Mouse (Mus musculus): Measurements from ENCODE around the gene Fras1. TPM values are rescaled to one million over a fixed set of nuclear protein-coding genes. Genes with fewer than 3 reads are reported as not detected.

Fras1 gene
- polyA plus RNA-seq, 1 experiment from 2014 or later, result 26.3 TPM

DNA sequence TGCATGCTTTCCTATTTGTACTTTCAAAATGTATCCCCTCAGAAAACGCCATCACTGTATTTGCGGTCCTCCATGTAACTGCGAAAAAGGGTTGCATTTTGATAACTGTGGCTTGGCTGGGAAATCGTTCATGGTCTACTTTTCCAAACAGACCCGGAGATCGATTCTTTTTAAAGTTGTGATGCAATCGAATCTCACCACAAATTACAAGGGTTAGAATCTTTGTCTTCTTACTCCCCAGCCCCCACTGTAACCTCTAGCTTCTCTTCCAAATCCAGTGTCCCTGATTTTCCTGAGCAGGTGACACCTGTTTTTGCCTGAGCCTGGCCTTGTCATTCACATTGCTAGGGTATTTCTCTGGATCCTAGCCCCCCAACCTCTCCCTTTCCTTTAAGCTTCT lies 163.2 kb downstream of the Fras1 start:
- no peak for ATAC-seq (ENCODE audit: borderline replicate concordance, extremely low read depth, low FRiP score, low TSS enrichment)
- no peaks in the 10 kb centered on the region for H3K9me3 ChIP-seq
- no peaks in the 10 kb centered on the region for H3K36me3 ChIP-seq
- H3K4me3 ChIP-seq, result no peak overlapping the region
- no peak overlapping the region for H3K27ac ChIP-seq
- H3K9ac ChIP-seq, result no peak overlapping the region
- H3K4me2 ChIP-seq, result no peak overlapping the region
- WGBS, result 92% methylated on average over 7 of the region's 7 CpGs
- H3K4me1 ChIP-seq, result no peaks in the 10 kb centered on the region
- no peaks in the 10 kb centered on the region for H3K27me3 ChIP-seq

GRCm38 (mm10) chr5:96544112-96544511 lies 170.4 kb downstream of the Fras1 start:
- ATAC-seq (ENCODE audit: borderline replicate concordance, extremely low read depth, low FRiP score, low TSS enrichment), result no peak
- Histone ChIP-seq H3K27ac (no peak overlapping the region), H3K4me3 (no peak overlapping the region), H3K4me1 (no peaks in the 10 kb centered on the region), H3K4me2 (no peak overlapping the region), H3K27me3 (no peaks in the 10 kb centered on the region), H3K36me3 (no peaks in the 10 kb centered on the region), H3K9me3 (no peaks in the 10 kb centered on the region), H3K9ac (no peak overlapping the region)
- WGBS, result 90% methylated on average over 4 of the region's 4 CpGs

- WGBS, result 90% methylated on average over 5 of the region's 5 CpGs
- Histone ChIP-seq H3K4me2 (no peak overlapping the region), H3K27me3 (no peaks in the 10 kb centered on the region)
Measured at GRCm38 (mm10) chr5:96545994-96546393, 172.2 kb downstream of the Fras1 start.

DNA sequence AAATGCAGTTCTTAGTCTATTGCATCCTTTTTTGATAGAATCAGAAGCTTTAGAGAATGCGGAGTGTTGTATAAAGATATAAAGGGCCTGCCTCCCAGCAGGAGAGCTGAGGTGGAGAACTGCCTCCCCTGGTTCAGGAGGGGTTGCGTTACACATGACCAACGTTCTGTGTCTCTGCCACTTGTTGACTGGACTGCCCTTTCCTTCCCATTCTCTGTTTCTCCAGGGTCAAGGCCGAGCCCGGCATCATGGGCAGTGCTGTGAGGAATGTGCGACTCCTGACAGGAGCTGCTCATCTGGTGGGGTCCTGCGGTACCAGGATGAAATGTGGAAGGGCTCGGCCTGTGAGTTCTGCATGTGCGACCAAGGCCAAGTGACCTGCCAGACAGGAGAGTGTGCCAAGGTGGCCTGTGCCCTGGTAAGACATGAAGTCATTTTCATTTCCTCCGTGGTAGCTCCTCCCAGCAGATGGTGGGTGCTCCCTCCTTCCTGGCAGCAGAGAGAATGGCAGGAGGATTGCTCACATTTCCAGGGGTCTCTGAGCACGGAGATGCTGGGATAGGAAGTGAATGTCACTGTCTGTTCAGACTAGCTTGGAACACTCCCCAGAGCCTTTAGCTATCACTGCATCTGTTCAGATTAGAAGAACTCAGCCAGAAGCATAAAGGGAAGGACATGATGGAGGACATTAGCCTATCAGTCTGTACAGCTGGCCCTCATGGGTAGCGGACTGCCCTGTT lies 181.4 kb downstream of the Fras1 start:
- 86% methylated on average over 12 of the region's 12 CpGs for WGBS
- Histone ChIP-seq H3K36me3 (no peaks in the 10 kb centered on the region), H3K4me1 (0 out of 2 replicates have a peak, but pooled peaks cover 4% of the 10 kb centered on the region), H3K4me3 (no peak overlapping the region), H3K9ac (no peak overlapping the region), H3K9me3 (no peaks in the 10 kb centered on the region), H3K4me2 (no peak overlapping the region), H3K27me3 (no peaks in the 10 kb centered on the region), H3K27ac (no peak overlapping the region)
- ATAC-seq (ENCODE audit: borderline replicate concordance, extremely low read depth, low FRiP score, low TSS enrichment), result no peak

More at GRCm38 (mm10) chr5:96545994-96546393, 172.2 kb downstream of the Fras1 start:
- H3K9me3 ChIP-seq, result no peaks in the 10 kb centered on the region
- H3K36me3 ChIP-seq, result no peaks in the 10 kb centered on the region
- no peak overlapping the region for H3K27ac ChIP-seq
- no peaks in the 10 kb centered on the region for H3K4me1 ChIP-seq
- H3K9ac ChIP-seq, result no peak overlapping the region
- no peak overlapping the region for H3K4me3 ChIP-seq
- ATAC-seq (ENCODE audit: borderline replicate concordance, extremely low read depth, low FRiP score, low TSS enrichment), result no peak

GRCm38 (mm10) chr5:96558049-96558804 lies 184.5 kb downstream of the Fras1 start:
- Histone ChIP-seq H3K9me3 (no peaks in the 10 kb centered on the region), H3K27ac (no peak overlapping the region), H3K9ac (no peak overlapping the region), H3K4me3 (no peak overlapping the region), H3K27me3 (no peaks in the 10 kb centered on the region), H3K4me2 (no peak overlapping the region), H3K4me1 (0 out of 2 replicates have a peak, but pooled peaks cover 4% of the 10 kb centered on the region), H3K36me3 (no peaks in the 10 kb centered on the region)
- WGBS, result 52% methylated on average over 8 of the region's 8 CpGs
- ATAC-seq (ENCODE audit: borderline replicate concordance, extremely low read depth, low FRiP score, low TSS enrichment), result no peak

DNA sequence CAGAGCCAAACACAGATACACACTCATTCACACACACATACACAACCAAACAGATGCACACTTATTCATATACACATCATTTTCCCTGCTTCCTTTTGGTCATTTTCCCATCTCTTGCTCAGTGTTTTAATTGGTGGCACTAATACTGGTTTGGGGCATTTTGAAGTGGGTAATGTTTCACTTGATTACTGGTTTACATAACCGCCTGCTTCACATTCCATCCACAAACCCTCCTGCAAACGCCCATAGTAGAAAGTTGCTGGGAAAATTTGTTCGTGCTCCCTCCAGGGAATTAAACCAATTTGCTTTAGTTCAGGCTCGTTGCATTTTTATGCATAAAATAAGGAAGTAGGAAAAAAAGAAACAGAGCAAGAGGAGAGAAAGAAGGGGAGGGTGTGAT lies 200.8 kb downstream of the Fras1 start:
- Histone ChIP-seq H3K4me2 (no peak overlapping the region), H3K27me3 (no peaks in the 10 kb centered on the region), H3K36me3 (no peaks in the 10 kb centered on the region), H3K9ac (no peak overlapping the region), H3K27ac (no peak overlapping the region), H3K4me1 (no peaks in the 10 kb centered on the region), H3K9me3 (no peaks in the 10 kb centered on the region), H3K4me3 (no peak overlapping the region)
- ATAC-seq (ENCODE audit: borderline replicate concordance, extremely low read depth, low FRiP score, low TSS enrichment), result no peak
- WGBS, result 53% methylated on average over 4 of the region's 4 CpGs

DNA sequence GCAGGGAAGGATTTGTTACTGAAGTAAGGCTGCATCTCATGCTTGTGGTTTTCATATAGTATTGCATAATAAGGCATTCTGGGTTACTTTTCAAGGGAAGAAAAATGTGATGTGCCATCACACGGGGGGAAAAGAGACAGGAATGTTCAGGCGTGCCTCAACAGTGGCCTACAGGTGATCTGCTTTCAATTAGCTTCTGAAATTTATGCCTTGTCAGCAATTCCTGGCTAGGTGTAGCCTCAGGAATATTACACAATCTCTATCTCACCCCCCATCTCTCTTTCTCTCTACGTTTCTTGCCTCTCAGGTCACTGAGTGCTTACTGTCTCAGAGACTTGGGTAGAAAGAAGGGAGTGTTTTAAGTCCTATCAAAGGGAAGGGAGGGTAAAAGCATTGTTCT lies 204.9 kb downstream of the Fras1 start:
- H3K4me2 ChIP-seq, result no peak overlapping the region
- H3K27me3 ChIP-seq, result no peaks in the 10 kb centered on the region
- no peak overlapping the region for H3K4me3 ChIP-seq
- H3K27ac ChIP-seq, result no peak overlapping the region
- no peaks in the 10 kb centered on the region for H3K9me3 ChIP-seq
- WGBS, result 60% methylated on average over 3 of the region's 3 CpGs
- H3K4me1 ChIP-seq, result no peaks in the 10 kb centered on the region
- no peak overlapping the region for H3K9ac ChIP-seq
- no peaks in the 10 kb centered on the region for H3K36me3 ChIP-seq
- ATAC-seq (ENCODE audit: borderline replicate concordance, extremely low read depth, low FRiP score, low TSS enrichment), result no peak

DNA sequence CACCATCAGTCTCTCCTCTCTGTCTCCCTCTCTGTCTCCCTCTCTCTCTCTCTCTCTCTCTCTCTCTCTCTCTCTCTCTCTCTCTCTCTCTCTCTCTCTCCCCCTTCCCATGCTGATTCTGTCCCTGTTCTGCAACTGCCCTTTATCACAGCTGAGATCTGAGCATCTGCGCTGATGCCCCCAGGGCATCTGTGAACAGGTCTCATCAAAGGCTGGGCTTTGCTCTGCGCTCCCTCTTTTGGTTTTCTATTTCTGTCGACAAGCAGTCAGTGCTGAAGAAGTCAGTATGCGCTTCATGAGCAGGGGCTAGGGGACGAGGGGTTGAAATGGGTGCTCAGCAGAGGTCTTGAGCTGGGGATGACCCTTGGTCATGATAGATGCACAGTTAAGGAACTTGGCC lies 206.2 kb downstream of the Fras1 start:
- H3K9ac ChIP-seq, result no peak overlapping the region
- H3K27me3 ChIP-seq, result no peaks in the 10 kb centered on the region
- H3K27ac ChIP-seq, result no peak overlapping the region
- no peaks in the 10 kb centered on the region for H3K36me3 ChIP-seq
- 73% methylated on average over 5 of the region's 5 CpGs for WGBS
- H3K4me1 ChIP-seq, result no peaks in the 10 kb centered on the region
- H3K4me2 ChIP-seq, result no peak overlapping the region
- no peaks in the 10 kb centered on the region for H3K9me3 ChIP-seq
- H3K4me3 ChIP-seq, result no peak overlapping the region
- no peak for ATAC-seq (ENCODE audit: borderline replicate concordance, extremely low read depth, low FRiP score, low TSS enrichment)

DNA sequence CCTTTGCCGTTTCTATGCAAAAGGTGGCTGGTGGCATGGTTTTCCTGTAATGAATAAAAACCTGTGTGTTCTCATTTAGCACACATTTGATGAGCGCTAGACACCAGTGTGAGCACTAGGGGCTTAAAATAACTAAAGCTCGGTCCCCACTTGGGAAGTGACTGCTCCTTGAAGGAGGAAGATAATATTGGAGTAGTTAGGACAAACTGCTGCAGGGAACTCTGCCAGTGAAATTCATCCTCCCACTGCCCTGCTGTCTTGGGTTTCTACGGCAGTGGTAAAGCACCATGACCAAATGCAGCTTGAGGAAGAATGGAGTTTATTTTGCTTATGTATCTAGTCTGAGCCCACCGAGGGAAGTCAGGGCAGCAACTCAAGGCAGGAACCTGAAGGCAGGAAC lies 211.0 kb downstream of the Fras1 start:
- H3K4me3 ChIP-seq, result no peak overlapping the region
- no peaks in the 10 kb centered on the region for H3K9me3 ChIP-seq
- 76% methylated on average over 5 of the region's 5 CpGs for WGBS
- H3K27ac ChIP-seq, result no peak overlapping the region
- H3K9ac ChIP-seq, result no peak overlapping the region
- H3K27me3 ChIP-seq, result no peaks in the 10 kb centered on the region
- no peak for ATAC-seq (ENCODE audit: borderline replicate concordance, extremely low read depth, low FRiP score, low TSS enrichment)
- H3K4me1 ChIP-seq, result no peaks in the 10 kb centered on the region
- H3K4me2 ChIP-seq, result no peak overlapping the region
- H3K36me3 ChIP-seq, result no peaks in the 10 kb centered on the region

DNA sequence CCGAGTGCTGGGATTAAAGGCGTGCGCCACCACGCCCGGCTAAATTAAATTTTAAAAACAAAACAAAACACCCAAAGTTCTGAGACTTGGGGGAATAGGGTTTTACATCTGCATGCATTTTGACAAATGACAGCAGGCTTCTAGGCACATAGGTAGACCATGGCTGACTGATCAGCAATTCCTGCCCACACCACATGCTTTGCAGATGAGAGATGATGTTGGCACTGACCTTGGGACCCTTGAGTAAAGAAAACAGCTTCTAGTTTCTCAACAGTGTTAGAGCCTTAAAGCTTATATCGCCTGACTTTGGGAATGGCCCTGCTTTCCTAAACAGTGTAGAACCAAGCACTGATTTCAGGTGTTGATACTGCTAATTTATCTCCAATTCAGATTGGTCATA lies 216.9 kb downstream of the Fras1 start:
- no peak overlapping the region for H3K27ac ChIP-seq
- no peaks in the 10 kb centered on the region for H3K27me3 ChIP-seq
- WGBS, result 88% methylated on average over 6 of the region's 6 CpGs
- no peak for ATAC-seq (ENCODE audit: borderline replicate concordance, extremely low read depth, low FRiP score, low TSS enrichment)
- H3K4me2 ChIP-seq, result no peak overlapping the region
- H3K4me3 ChIP-seq, result no peak overlapping the region
- H3K9ac ChIP-seq, result no peak overlapping the region
- no peaks in the 10 kb centered on the region for H3K9me3 ChIP-seq
- no peaks in the 10 kb centered on the region for H3K36me3 ChIP-seq
- no peaks in the 10 kb centered on the region for H3K4me1 ChIP-seq

DNA sequence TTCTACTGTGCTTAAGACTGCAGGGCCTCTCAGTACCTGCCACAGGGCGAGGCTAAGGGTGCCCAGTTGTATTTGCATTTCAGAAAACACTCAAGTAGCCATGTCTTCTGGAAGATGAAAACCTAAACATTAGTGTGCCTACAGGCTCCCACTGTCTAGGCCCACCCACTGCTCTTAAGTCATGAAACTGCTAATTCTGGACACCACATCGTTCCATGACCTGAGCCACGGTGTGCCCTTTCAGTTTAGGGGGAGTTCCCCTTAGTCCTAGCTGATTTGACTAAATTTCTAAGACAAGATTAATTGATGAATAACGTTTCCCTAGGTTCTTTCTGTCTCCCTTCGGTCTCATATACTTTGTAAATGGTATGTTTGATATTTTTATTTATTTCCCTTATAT lies 222.0 kb downstream of the Fras1 start:
- 82% methylated on average over 5 of the region's 5 CpGs for WGBS
- H3K4me2 ChIP-seq, result no peak overlapping the region
- no peaks in the 10 kb centered on the region for H3K27me3 ChIP-seq
- no peak overlapping the region for H3K4me3 ChIP-seq
- no peak for ATAC-seq (ENCODE audit: borderline replicate concordance, extremely low read depth, low FRiP score, low TSS enrichment)
- H3K9me3 ChIP-seq, result no peaks in the 10 kb centered on the region
- no peaks in the 10 kb centered on the region for H3K36me3 ChIP-seq
- H3K9ac ChIP-seq, result no peak overlapping the region
- H3K27ac ChIP-seq, result no peak overlapping the region
- no peaks in the 10 kb centered on the region for H3K4me1 ChIP-seq

DNA sequence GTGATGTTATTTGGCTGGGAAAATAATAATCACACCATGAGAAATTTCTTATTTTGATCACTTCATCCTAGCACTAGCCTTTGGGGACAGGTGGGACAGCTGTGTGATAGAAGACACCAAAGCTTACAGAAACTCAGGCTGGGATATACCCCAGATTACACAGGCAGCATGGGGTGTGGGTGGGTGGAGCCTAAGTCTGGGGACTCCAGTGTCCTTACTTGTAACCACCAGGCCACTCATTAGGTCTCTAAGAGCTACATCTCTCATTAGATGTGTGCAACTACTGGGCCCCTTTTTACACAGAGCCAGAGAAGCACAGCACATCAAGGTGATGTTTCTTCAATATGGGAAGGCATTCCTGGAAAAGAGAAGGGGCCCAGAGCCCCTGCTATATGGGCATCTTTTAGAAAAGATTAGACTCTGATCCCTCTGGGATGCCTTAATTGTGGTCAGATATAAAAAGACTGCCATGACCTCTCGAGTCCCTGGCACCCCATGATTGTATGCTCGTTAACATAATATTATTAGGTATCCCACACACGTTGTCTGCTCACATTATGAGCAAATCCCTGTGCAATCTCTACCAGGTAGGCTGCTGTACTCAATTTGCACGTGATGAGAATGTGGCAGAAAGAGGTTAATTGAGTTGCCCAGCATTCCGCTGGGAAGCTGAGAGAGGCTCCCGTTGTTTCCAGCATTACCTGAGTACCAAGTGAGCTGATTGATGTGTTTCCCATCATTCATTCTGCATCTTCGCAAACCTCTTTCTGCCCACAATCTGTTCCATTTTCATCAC lies 230.4 kb downstream of the Fras1 start:
- Histone ChIP-seq H3K36me3 (no peaks in the 10 kb centered on the region), H3K27me3 (no peaks in the 10 kb centered on the region), H3K4me3 (no peak overlapping the region), H3K4me2 (no peak overlapping the region), H3K27ac (no peak overlapping the region), H3K9me3 (no peaks in the 10 kb centered on the region), H3K4me1 (no peaks in the 10 kb centered on the region), H3K9ac (no peak overlapping the region)
- ATAC-seq (ENCODE audit: borderline replicate concordance, extremely low read depth, low FRiP score, low TSS enrichment), result no peak
- 78% methylated on average over 7 of the region's 7 CpGs for WGBS
